Mouse (Mus musculus): Measurements from ENCODE around the gene Taf5l.
A peak's percentile ranks its signal among the peaks of the same experiment; 100 is the strongest.

Taf5l gene

GRCm38 (mm10) chr8:123960056-123960455 lies 61.1 kb downstream of the Taf5l start:
- no peak for DNase-seq (ENCODE audit: low read depth)

- no peak for DNase-seq (ENCODE audit: low read depth)
These were observed 61.7 kb downstream of the Taf5l start for GRCm38 (mm10) chr8:123959473-123959872.

- DNase-seq (ENCODE audit: low read depth): no peak
These were observed 63.1 kb downstream of the Taf5l start for GRCm38 (mm10) chr8:123958130-123958529.

GRCm38 (mm10) chr8:123954246-123954645 lies 67.0 kb downstream of the Taf5l start:
- DNase-seq (ENCODE audit: low read depth): no peak

- DNase-seq (ENCODE audit: low read depth): no peak
These were observed 67.5 kb downstream of the Taf5l start for GRCm38 (mm10) chr8:123953686-123954085.

- peak; percentile 82 for DNase-seq (ENCODE audit: low read depth)
These were observed 71.0 kb downstream of the Taf5l start for GRCm38 (mm10) chr8:123950077-123950802.

- DNase-seq (ENCODE audit: low read depth): no peak
These were observed 71.6 kb downstream of the Taf5l start for GRCm38 (mm10) chr8:123949686-123949986.

GRCm38 (mm10) chr8:123948942-123949685 lies 72.1 kb downstream of the Taf5l start, which contains the start of gene Nup133:
Gene Nup133, minus strand, starts transcription at chr8:123949265.
- DNase-seq (ENCODE audit: low read depth): peak; percentile 99

Measured in 416B (cell line).